Mouse (Mus musculus) kidney, embryonic 14.5 days (tissue): Measurements from ENCODE around the gene Pbp2. TPM values are rescaled to one million over a fixed set of nuclear protein-coding genes. Genes with fewer than 3 reads are reported as not detected.

ENCODE experiments used
- ATAC-seq: fragments of 200-750 bp; cut with Nextera tagmentation; 2 replicates; pipeline ENCODE4 v1.8.0; 2017; ENCODE audit warnings: moderate number of reproducible peaks, mild to moderate bottlenecking, moderate TSS enrichment, moderate library complexity; ENCODE audit not compliant: low FRiP score, low TSS enrichment
- H3K27ac ChIP-seq: fragments of 300-500 bp; sonication (generic); 2 replicates; pipeline ENCODE4 v1.5.1; 2014; ENCODE audit warnings: low read depth, mild to moderate bottlenecking, low read length, moderate library complexity, mixed read lengths
- H3K27me3 ChIP-seq: fragments of 300-500 bp; sonication (generic); 2 replicates; pipeline ENCODE4 v1.6.1; 2014; ENCODE audit warnings: mild to moderate bottlenecking, low read length; ENCODE audit not compliant: control insufficient read depth, insufficient read depth
- H3K36me3 ChIP-seq: fragments of 300-500 bp; sonication (generic); 2 replicates; pipeline ENCODE4 v1.6.1; 2014; ENCODE audit warnings: low read length, mixed read lengths; ENCODE audit not compliant: control insufficient read depth, insufficient read depth
- H3K4me1 ChIP-seq: fragments of 300-500 bp; sonication (generic); 2 replicates; pipeline ENCODE4 v1.6.1; 2014; ENCODE audit warnings: low read length, mixed read lengths; ENCODE audit not compliant: control insufficient read depth, insufficient read depth
- H3K4me2 ChIP-seq: fragments of 300-500 bp; sonication (generic); replicated peaks from 2 replicates; pipeline ENCODE4 v1.6.1; 2014; ENCODE audit warnings: low read depth, mild to moderate bottlenecking, low read length
- H3K4me3 ChIP-seq: fragments of 300-500 bp; sonication (generic); 2 replicates; pipeline ENCODE4 v1.5.1; 2014; ENCODE audit warnings: mild to moderate bottlenecking, low read length
- H3K9ac ChIP-seq: fragments of 300-500 bp; sonication (generic); 2 replicates; pipeline ENCODE4 v1.6.1; 2014; ENCODE audit warnings: low read depth, mild to moderate bottlenecking, low read length, moderate library complexity
- H3K9me3 ChIP-seq: fragments of 300-500 bp; sonication (generic); 2 replicates; pipeline ENCODE4 v1.6.1; 2016; ENCODE audit warnings: low read length; ENCODE audit not compliant: control insufficient read depth
- WGBS: fragments of 180-500 bp; shearing (Covaris S2); extraction: QIAGEN DNeasy Blood & Tissue Kit; methylation state at CpG from one replicate; pipeline ENCODE4 v1.1.7; 2014; 5-methylcytosine and 5-hydroxymethylcytosine counted together
- polyA plus RNA-seq: library from polyadenylated mRNA; unstranded; fragments of >200 nt; fragmentation: Nextera tagmentation; extraction: Ambion mirVana; gene quantifications from 2 replicates; pipeline ENCODE4 v1.2.1, GENCODE M21; 2014

Pbp2 gene
- polyA plus RNA-seq, 1 experiment from 2014 or later: 0.50 TPM

GRCm38 (mm10) chr6:135332737-135333281 lies 22.6 kb upstream of the Pbp2 start:
- Histone ChIP-seq H3K4me3 (no peak overlapping the region), H3K27me3 (no peaks in the 10 kb centered on the region), H3K9ac (no peak overlapping the region), H3K4me1 (peaks cover 11% of the 10 kb centered on the region; the same call in 1 of the 2 replicates), H3K9me3 (no peaks in the 10 kb centered on the region), H3K27ac (peak overlapping the region; percentile 21; the same call in 1 of the 2 replicates), H3K36me3 (no peaks in the 10 kb centered on the region), H3K4me2 (no peak overlapping the region; the same call in 1 of the 2 replicates)
- WGBS: 10% methylated on average over 10 of the region's 10 CpGs
- peak; percentile 85 for ATAC-seq

DNA sequence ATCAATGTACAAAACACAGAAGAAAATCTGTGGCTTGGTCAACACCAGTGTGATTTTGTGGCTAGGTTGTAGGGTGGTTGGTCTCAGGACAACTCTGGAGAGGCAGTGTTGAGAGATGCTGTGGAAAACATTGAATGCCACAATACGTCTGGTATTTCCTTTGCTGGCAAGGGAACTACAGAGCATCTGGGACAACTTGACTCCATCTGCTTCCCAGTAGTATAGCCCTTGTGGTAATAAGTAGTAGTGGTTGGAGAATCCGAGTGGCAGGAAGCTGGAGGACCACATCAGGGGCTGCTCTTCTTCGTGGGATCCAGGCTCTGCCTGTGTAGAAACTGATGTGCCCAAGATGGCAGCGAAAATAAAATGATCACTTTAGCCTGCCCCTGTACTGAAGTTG lies 21.7 kb upstream of the Pbp2 start:
- H3K27me3 ChIP-seq: no peaks in the 10 kb centered on the region
- no peak overlapping the region for H3K27ac ChIP-seq
- H3K9me3 ChIP-seq: no peaks in the 10 kb centered on the region
- H3K36me3 ChIP-seq: no peaks in the 10 kb centered on the region
- H3K4me1 ChIP-seq: peaks cover 11% of the 10 kb centered on the region; the same call in 1 of the 2 replicates
- no peak overlapping the region for H3K4me3 ChIP-seq
- H3K9ac ChIP-seq: no peak overlapping the region
- WGBS: 82% methylated on average over 4 of the region's 4 CpGs
- no peak overlapping the region for H3K4me2 ChIP-seq
- no peak for ATAC-seq

DNA sequence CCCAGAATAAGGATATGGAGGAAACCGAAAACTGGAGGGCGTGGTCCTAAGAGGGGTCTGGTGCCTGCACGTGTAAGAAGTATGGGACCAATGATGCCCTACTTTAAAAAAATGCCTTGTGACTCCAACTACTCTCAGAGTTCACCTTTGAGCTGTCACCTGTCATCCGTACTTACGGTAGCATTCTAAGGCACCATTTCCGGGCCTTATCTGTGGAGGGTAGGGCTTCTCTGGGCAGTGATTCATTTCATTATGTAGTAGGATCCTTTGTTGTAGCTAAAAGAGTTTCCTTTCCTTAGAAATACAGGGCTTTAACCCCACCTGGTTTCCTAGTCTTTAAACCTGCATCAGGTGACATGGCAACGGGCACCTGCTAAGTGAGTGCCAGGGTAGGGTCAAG lies 16.6 kb upstream of the Pbp2 start:
- ATAC-seq: no peak
- no peaks in the 10 kb centered on the region for H3K9me3 ChIP-seq
- WGBS: 87% methylated on average over 7 of the region's 7 CpGs

GRCm38 (mm10) chr6:135324686-135325300 lies 14.6 kb upstream of the Pbp2 start:
- Histone ChIP-seq H3K27ac (no peak overlapping the region; the same call in 1 of the 2 replicates), H3K27me3 (no peaks in the 10 kb centered on the region), H3K4me1 (peaks cover 11% of the 10 kb centered on the region), H3K4me2 (no peak overlapping the region), H3K9ac (no peak overlapping the region), H3K4me3 (no peak overlapping the region), H3K9me3 (no peaks in the 10 kb centered on the region), H3K36me3 (no peaks in the 10 kb centered on the region)
- ATAC-seq: no peak
- WGBS: 62% methylated on average over 9 of the region's 9 CpGs

More for the DNA sequence above, 16.6 kb upstream of the Pbp2 start:
- no peaks in the 10 kb centered on the region for H3K27me3 ChIP-seq
- H3K4me3 ChIP-seq: no peak overlapping the region
- H3K4me1 ChIP-seq: peaks cover 11% of the 10 kb centered on the region
- no peak overlapping the region for H3K27ac ChIP-seq
- H3K4me2 ChIP-seq: no peak overlapping the region
- no peak overlapping the region for H3K9ac ChIP-seq
- H3K36me3 ChIP-seq: no peaks in the 10 kb centered on the region

DNA sequence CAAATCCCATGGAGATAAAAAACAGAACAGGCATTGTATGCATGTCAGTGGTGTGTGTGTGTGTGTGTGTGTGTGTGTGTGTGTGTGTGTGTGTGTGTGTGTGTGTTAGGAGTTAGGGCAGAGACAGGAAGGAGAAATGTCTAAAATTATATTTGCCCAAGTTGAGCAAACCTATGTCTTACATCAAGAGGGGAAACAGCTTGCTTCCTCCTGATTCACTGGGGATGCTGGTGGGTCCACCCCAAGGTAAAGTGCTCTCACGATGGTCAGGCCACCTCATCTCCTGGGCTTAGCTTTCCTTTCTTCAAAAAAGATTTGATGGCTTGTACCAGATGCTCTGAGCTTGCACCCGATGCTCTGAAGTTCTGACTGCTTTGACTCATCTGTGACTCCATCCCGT lies 13.9 kb upstream of the Pbp2 start:
- H3K4me1 ChIP-seq: peaks cover 11% of the 10 kb centered on the region
- no peak overlapping the region for H3K4me2 ChIP-seq
- no peak for ATAC-seq
- no peaks in the 10 kb centered on the region for H3K36me3 ChIP-seq
- H3K9ac ChIP-seq: no peak overlapping the region
- H3K9me3 ChIP-seq: no peaks in the 10 kb centered on the region
- no peak overlapping the region for H3K4me3 ChIP-seq
- WGBS: 83% methylated on average over 3 of the region's 3 CpGs
- no peak overlapping the region for H3K27ac ChIP-seq
- H3K27me3 ChIP-seq: no peaks in the 10 kb centered on the region

- no peaks in the 10 kb centered on the region for H3K36me3 ChIP-seq
- H3K9ac ChIP-seq: no peak overlapping the region
- no peaks in the 10 kb centered on the region for H3K9me3 ChIP-seq
- no peak overlapping the region for H3K4me3 ChIP-seq
- ATAC-seq: peak; percentile 85
- H3K27me3 ChIP-seq: no peaks in the 10 kb centered on the region
- H3K27ac ChIP-seq: peak overlapping the region; percentile 68
- peaks cover 11% of the 10 kb centered on the region for H3K4me1 ChIP-seq
- WGBS: 23% methylated on average over 16 of the region's 16 CpGs
- peak overlapping the region; percentile 22; the same call in 1 of the 2 replicates for H3K4me2 ChIP-seq
Observed at GRCm38 (mm10) chr6:135323311-135323982, 13.2 kb upstream of the Pbp2 start.

DNA sequence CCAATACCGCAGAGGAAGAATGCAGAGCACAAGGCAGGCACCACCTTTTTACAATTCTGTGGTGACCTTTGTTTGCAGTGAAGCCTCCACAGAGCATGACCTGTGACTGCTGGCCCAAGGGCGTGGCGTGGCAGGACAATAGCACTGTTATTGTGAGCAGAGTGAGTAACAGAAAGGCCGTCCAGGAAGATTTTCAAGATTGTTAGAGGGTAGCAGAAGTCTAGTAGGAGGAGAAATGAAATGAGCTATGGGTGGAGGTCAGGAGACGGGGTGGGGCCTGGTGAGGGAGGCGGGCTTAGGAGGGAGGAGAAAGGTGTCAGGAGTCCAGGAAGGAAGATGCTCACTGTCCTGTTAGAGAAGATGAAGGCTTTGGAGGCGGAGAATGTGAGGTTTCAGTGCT lies 12.5 kb upstream of the Pbp2 start:
- no peaks in the 10 kb centered on the region for H3K9me3 ChIP-seq
- no peak overlapping the region for H3K4me2 ChIP-seq
- H3K27ac ChIP-seq: peak overlapping the region; percentile 68
- H3K36me3 ChIP-seq: no peaks in the 10 kb centered on the region
- H3K4me3 ChIP-seq: no peak overlapping the region
- H3K9ac ChIP-seq: no peak overlapping the region
- WGBS: 68% methylated on average over 7 of the region's 7 CpGs
- H3K27me3 ChIP-seq: no peaks in the 10 kb centered on the region
- ATAC-seq: 0 out of 2 replicates have a peak, but pooled peaks have one; percentile 20
- peaks cover 11% of the 10 kb centered on the region for H3K4me1 ChIP-seq

- Histone ChIP-seq H3K4me3 (no peak overlapping the region), H3K4me1 (peaks cover 11% of the 10 kb centered on the region; the same call in 1 of the 2 replicates), H3K27me3 (no peaks in the 10 kb centered on the region), H3K4me2 (no peak overlapping the region), H3K9ac (no peak overlapping the region), H3K9me3 (no peaks in the 10 kb centered on the region), H3K27ac (no peak overlapping the region), H3K36me3 (no peaks in the 10 kb centered on the region)
- ATAC-seq: no peak
- WGBS: 60% methylated on average over 5 of the region's 5 CpGs
Observed at GRCm38 (mm10) chr6:135319431-135319933, 9.3 kb upstream of the Pbp2 start.

DNA sequence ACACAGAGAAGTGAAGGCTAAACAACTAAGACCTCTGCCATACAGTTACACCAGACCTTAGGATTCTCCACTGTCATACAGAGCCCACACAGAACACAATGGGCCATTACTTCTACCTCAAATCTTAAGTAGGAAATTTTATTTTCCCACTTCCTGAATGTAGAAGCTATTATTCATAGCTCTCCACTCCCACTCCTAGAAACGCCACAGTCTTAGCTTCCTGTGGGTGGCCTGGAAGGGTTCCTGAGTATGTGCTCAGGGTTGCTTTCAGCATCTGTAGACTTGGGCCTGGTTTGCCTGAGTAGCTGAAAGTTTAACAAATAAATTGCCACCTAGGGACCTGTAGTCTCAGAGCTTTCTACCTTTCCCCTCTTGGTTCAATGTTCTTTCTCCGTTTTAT lies 5.9 kb upstream of the Pbp2 start:
- WGBS: 73% methylated on average over 2 of the region's 2 CpGs
- no peaks in the 10 kb centered on the region for H3K27me3 ChIP-seq
- ATAC-seq: 0 out of 2 replicates have a peak, but pooled peaks have one; percentile 16
- no peak overlapping the region for H3K9ac ChIP-seq
- no peak overlapping the region for H3K4me2 ChIP-seq
- H3K4me1 ChIP-seq: peaks cover 7% of the 10 kb centered on the region; the same call in 1 of the 2 replicates
- no peak overlapping the region; the same call in 1 of the 2 replicates for H3K27ac ChIP-seq
- H3K4me3 ChIP-seq: no peak overlapping the region
- no peaks in the 10 kb centered on the region for H3K9me3 ChIP-seq
- H3K36me3 ChIP-seq: no peaks in the 10 kb centered on the region
